In the genomic region with DNA sequence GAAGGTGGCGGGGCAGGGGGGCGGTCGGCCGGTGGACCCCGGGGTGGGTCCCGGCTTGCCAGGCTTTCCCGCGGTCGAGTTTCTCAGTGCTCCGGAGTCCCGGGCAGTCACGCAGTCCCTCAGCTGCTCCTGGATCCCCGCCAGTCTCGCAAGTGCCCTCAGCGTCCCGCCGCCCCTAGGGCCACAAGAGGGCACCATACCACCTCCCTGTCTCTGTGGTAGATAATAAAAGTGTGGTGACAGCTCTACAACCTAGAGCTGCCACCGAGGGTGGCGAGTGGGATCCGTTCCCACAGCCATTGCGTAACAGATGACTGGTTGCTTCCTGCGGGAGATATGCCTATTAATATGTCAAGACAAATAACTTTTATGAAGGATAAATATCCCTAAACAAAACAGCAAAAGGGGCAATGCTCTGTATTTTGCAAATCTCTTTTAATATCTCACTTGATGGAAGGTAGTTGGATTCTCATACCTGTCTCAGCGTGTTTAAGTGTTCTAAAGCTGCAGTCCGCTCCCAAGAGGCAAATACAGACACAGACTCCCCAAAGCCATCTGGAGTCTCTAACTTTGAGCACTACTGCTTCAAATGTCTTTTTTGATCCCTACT, we compare ENCODE assay signal across 8 mouse cellular contexts. TPM values are rescaled to one million over a fixed set of nuclear protein-coding genes. Genes with fewer than 3 reads are reported as not detected.
DNase-seq lines count a peak whose midpoint lies in the region; ATAC-seq and TF ChIP-seq lines count a peak whose summit lies in the region.

No protein-coding gene starts in this region.

- TF ChIP-seq POLR2A in heart, adult 2 months (IDR thresholded peaks at IDR 0.05; ENCODE audit: insufficient read depth, low read depth, low read length) = no peak; the same call in 1 of the 2 replicates
- no peak for TF ChIP-seq POLR2A in kidney, adult 2 months (IDR thresholded peaks at IDR 0.05; ENCODE audit: low read depth, low read length)
- TF ChIP-seq POLR2A in spleen, adult 2 months (IDR thresholded peaks at IDR 0.05; ENCODE audit: low read depth, low read length) = no peak

- peak overlapping the region; percentile 96 for H3K27ac ChIP-seq in embryonic facial prominence, embryonic 13.5 days
- peak overlapping the region; percentile 98 for H3K27ac ChIP-seq in heart, adult 2 months
- H3K27ac ChIP-seq in kidney, adult 2 months (ENCODE audit: insufficient read depth, low read depth, low read length) = peak overlapping the region; percentile 94
- peak overlapping the region; percentile 94 for H3K27ac ChIP-seq in limb, embryonic 11.5 days (replicated peaks; ENCODE audit: low read depth, low read length)
- peak overlapping the region; percentile 96 for H3K27ac ChIP-seq in midbrain, embryonic 13.5 days
- H3K27ac ChIP-seq in spleen, adult 2 months (ENCODE audit: insufficient read depth, low read length) = peak overlapping the region; percentile 98

- TF ChIP-seq CTCF in heart, adult 2 months (IDR thresholded peaks at IDR 0.05) = peak; percentile 86
- peak; percentile 85 for TF ChIP-seq CTCF in kidney, adult 2 months (conservative IDR thresholded peaks at IDR 0.05; ENCODE audit: insufficient read depth, insufficient read length, low read depth, low read length)
- peak; percentile 86; the same call in 1 of the 2 replicates for TF ChIP-seq CTCF in spleen, adult 2 months (IDR thresholded peaks at IDR 0.05; ENCODE audit: extremely low read depth, insufficient read depth, insufficient read length, insufficient replicate concordance)

- no peak; the same call in none of the 2 replicates for ATAC-seq in embryonic facial prominence, embryonic 13.5 days (ENCODE audit: insufficient number of reproducible peaks, insufficient read depth, low FRiP score, low TSS enrichment, low read depth)
- ATAC-seq in limb, embryonic 11.5 days (ENCODE audit: insufficient number of reproducible peaks, low FRiP score, low TSS enrichment, low read depth) = peak; percentile 83
- peak; percentile 95 for ATAC-seq in midbrain, embryonic 13.5 days

- WGBS in embryonic facial prominence, embryonic 13.5 days = 2% methylated on average over 24 of the region's 24 CpGs
- WGBS in heart, adult 2 months = 2% methylated on average over 23 of the region's 24 CpGs
- WGBS in kidney, adult 2 months = under 1% methylated on average over 23 of the region's 24 CpGs
- WGBS in limb, embryonic 11.5 days = 2% methylated on average over 23 of the region's 24 CpGs
- 2% methylated on average over 19 of the region's 24 CpGs for WGBS in midbrain, embryonic 13.5 days
- 1% methylated on average over 16 of the region's 24 CpGs for WGBS in spleen, adult 2 months

- TF ChIP-seq EP300 in heart, adult 2 months (IDR thresholded peaks at IDR 0.05; ENCODE audit: insufficient read depth, low read depth, low read length) = peak; percentile 85

- H3K9ac ChIP-seq in embryonic facial prominence, embryonic 13.5 days = peak overlapping the region; percentile 83
- H3K9ac ChIP-seq in heart, adult 2 months (ENCODE audit: low read depth, low read length) = peak overlapping the region; percentile 95
- peak overlapping the region; percentile 86 for H3K9ac ChIP-seq in limb, embryonic 11.5 days (ENCODE audit: low read length)
- peak overlapping the region; percentile 78 for H3K9ac ChIP-seq in midbrain, embryonic 13.5 days (replicated peaks)

- DNase-seq in 416B (ENCODE audit: low read depth) = peak; percentile 95
- peak; percentile 96 for DNase-seq in adrenal gland, postnatal 14 days
- DNase-seq in heart, adult 2 months = peak; percentile 92
- peak; percentile 95 for DNase-seq in kidney, adult 2 months
- DNase-seq in limb, embryonic 11.5 days (ENCODE audit: low spot score) = peak; percentile 89
- peak; percentile 75 to 86 for DNase-seq in spleen, adult 2 months (ENCODE audit: low read depth in 1 of 2, low spot score in 2 of 2)

- H3K4me1 ChIP-seq in embryonic facial prominence, embryonic 13.5 days = peaks cover 10% of the 10 kb centered on the region
- H3K4me1 ChIP-seq in heart, adult 2 months (ENCODE audit: control insufficient read depth, insufficient read depth, low read length) = no peaks in the 10 kb centered on the region; the same call in 1 of the 2 replicates
- no peaks in the 10 kb centered on the region; the same call in 1 of the 2 replicates for H3K4me1 ChIP-seq in kidney, adult 2 months (ENCODE audit: control insufficient read depth, insufficient read depth, low read length)
- H3K4me1 ChIP-seq in limb, embryonic 11.5 days (ENCODE audit: control insufficient read depth, insufficient read depth, low read length) = no peaks in the 10 kb centered on the region
- peaks cover 18% of the 10 kb centered on the region for H3K4me1 ChIP-seq in midbrain, embryonic 13.5 days (replicated peaks)
- no peaks in the 10 kb centered on the region; the same call in 1 of the 2 replicates for H3K4me1 ChIP-seq in spleen, adult 2 months (ENCODE audit: control insufficient read depth, insufficient read depth, insufficient read length)

- no peaks in the 10 kb centered on the region for H3K79me2 ChIP-seq in heart, adult 2 months (replicated peaks; ENCODE audit: control insufficient read depth, insufficient read depth, low read length)

- peak overlapping the region; percentile 70 for H3K4me3 ChIP-seq in embryonic facial prominence, embryonic 13.5 days
- peak overlapping the region; percentile 78 for H3K4me3 ChIP-seq in heart, adult 2 months
- H3K4me3 ChIP-seq in kidney, adult 2 months (ENCODE audit: insufficient read depth, low read depth, low read length) = peak overlapping the region; percentile 76
- peak overlapping the region; percentile 71 for H3K4me3 ChIP-seq in limb, embryonic 11.5 days (ENCODE audit: low read depth, low read length)
- H3K4me3 ChIP-seq in midbrain, embryonic 13.5 days (replicated peaks) = peak overlapping the region; percentile 70
- H3K4me3 ChIP-seq in spleen, adult 2 months (ENCODE audit: extremely low read depth, insufficient read depth, insufficient read length) = peak overlapping the region; percentile 73

- no peaks in the 10 kb centered on the region for H3K9me3 ChIP-seq in embryonic facial prominence, embryonic 13.5 days
- H3K9me3 ChIP-seq in limb, embryonic 11.5 days (ENCODE audit: control insufficient read depth, low read length) = no peaks in the 10 kb centered on the region
- no peaks in the 10 kb centered on the region for H3K9me3 ChIP-seq in midbrain, embryonic 13.5 days

- H3K4me2 ChIP-seq in embryonic facial prominence, embryonic 13.5 days = peak overlapping the region; percentile 59
- H3K4me2 ChIP-seq in limb, embryonic 11.5 days (ENCODE audit: low read depth, severe bottlenecking) = peak overlapping the region; percentile 54
- H3K4me2 ChIP-seq in midbrain, embryonic 13.5 days (replicated peaks) = peak overlapping the region; percentile 63

- intact Hi-C loops in heart, adult 2 months (cut with DNase I) = loop anchor here (2.0 to 10.0 kb wide), 5 partner anchors 65 to 321 kb away; partner anchors contain the start of genes Entpd7 and Slc25a28

- H3K36me3 ChIP-seq in embryonic facial prominence, embryonic 13.5 days = peaks cover 20% of the 10 kb centered on the region
- H3K36me3 ChIP-seq in heart, adult 2 months (ENCODE audit: control insufficient read depth, insufficient read depth, low read length) = peaks cover 5% of the 10 kb centered on the region; the same call in 1 of the 2 replicates
- H3K36me3 ChIP-seq in kidney, adult 2 months (ENCODE audit: control insufficient read depth, insufficient read depth, low read length) = no peaks in the 10 kb centered on the region; the same call in 1 of the 2 replicates
- peaks cover 2% of the 10 kb centered on the region; the same call in 1 of the 2 replicates for H3K36me3 ChIP-seq in limb, embryonic 11.5 days (ENCODE audit: control insufficient read depth, insufficient read depth, low read length)
- H3K36me3 ChIP-seq in midbrain, embryonic 13.5 days = peaks cover 12% of the 10 kb centered on the region
- H3K36me3 ChIP-seq in spleen, adult 2 months (ENCODE audit: control insufficient read depth, insufficient read depth, low read length) = peaks cover 4% of the 10 kb centered on the region

- no peaks in the 10 kb centered on the region for H3K27me3 ChIP-seq in embryonic facial prominence, embryonic 13.5 days
- no peaks in the 10 kb centered on the region for H3K27me3 ChIP-seq in heart, adult 2 months (ENCODE audit: control insufficient read depth, insufficient read depth, low read length)
- H3K27me3 ChIP-seq in kidney, adult 2 months (replicated peaks; ENCODE audit: control insufficient read depth, insufficient read depth, low read length) = no peaks in the 10 kb centered on the region
- no peaks in the 10 kb centered on the region for H3K27me3 ChIP-seq in limb, embryonic 11.5 days (ENCODE audit: control insufficient read depth, insufficient read depth, low read length)
- no peaks in the 10 kb centered on the region for H3K27me3 ChIP-seq in midbrain, embryonic 13.5 days
- no peaks in the 10 kb centered on the region for H3K27me3 ChIP-seq in spleen, adult 2 months (ENCODE audit: control insufficient read depth, insufficient read depth, low read length)

RNA-seq across cellular contexts. Expression of gene Cox15, which starts 0.5 kb away (rescaled TPM):
- total RNA-seq in adrenal gland, postnatal 14 days (2021) = 31.8 and 32.4 TPM in 2 replicates
- 12.5 and 14.4 TPM in 2 replicates for polyA plus RNA-seq in embryonic facial prominence, embryonic 13.5 days (2015; fragmentation: Nextera tagmentation; extraction: Ambion mirVana)
- 10 to 100 TPM; 25.0 to 27.0 TPM for total RNA-seq in heart, adult 2 months (2021)
- 22.5 and 28.8 TPM in 2 replicates for polyA plus RNA-seq in heart, adult 2 months (2012; rRNA removed)
- 25.5 and 28.4 TPM in 2 replicates for polyA plus RNA-seq in kidney, adult 2 months (2012; rRNA removed)
- 9.3 and 11.0 TPM in 2 replicates for polyA plus RNA-seq in limb, embryonic 11.5 days (2014; fragmentation: Nextera tagmentation; extraction: Ambion mirVana)
- 12.0 and 12.7 TPM in 2 replicates for polyA plus RNA-seq in midbrain, embryonic 13.5 days (2015; fragmentation: Nextera tagmentation; extraction: Ambion mirVana)
- polyA plus RNA-seq in spleen, adult 2 months (2012; rRNA removed) = 7.4 and 8.0 TPM in 2 replicates

RNA-seq across cellular contexts. Expression of gene Cutc, which starts 0.5 kb away (rescaled TPM):
- 14.9 and 18.0 TPM in 2 replicates for total RNA-seq in adrenal gland, postnatal 14 days (2021)
- 12.4 and 13.4 TPM in 2 replicates for polyA plus RNA-seq in embryonic facial prominence, embryonic 13.5 days (2015; fragmentation: Nextera tagmentation; extraction: Ambion mirVana)
- total RNA-seq in heart, adult 2 months (2021) = 10 to 100 TPM; 12.1 to 15.0 TPM
- 8.6 and 14.5 TPM in 2 replicates for polyA plus RNA-seq in heart, adult 2 months (2012; rRNA removed)
- 10.2 and 12.7 TPM in 2 replicates for polyA plus RNA-seq in kidney, adult 2 months (2012; rRNA removed)
- polyA plus RNA-seq in limb, embryonic 11.5 days (2014; fragmentation: Nextera tagmentation; extraction: Ambion mirVana) = 11.6 and 12.3 TPM in 2 replicates
- 8.4 and 9.8 TPM in 2 replicates for polyA plus RNA-seq in midbrain, embryonic 13.5 days (2015; fragmentation: Nextera tagmentation; extraction: Ambion mirVana)
- polyA plus RNA-seq in spleen, adult 2 months (2012; rRNA removed) = 3.4 and 5.2 TPM in 2 replicates

RNA-seq across cellular contexts. Expression of gene Abcc2, which starts 28.7 kb away (rescaled TPM):
- 1.8 and 17.0 TPM in 2 replicates for total RNA-seq in adrenal gland, postnatal 14 days (2021)
- polyA plus RNA-seq in embryonic facial prominence, embryonic 13.5 days (2015; fragmentation: Nextera tagmentation; extraction: Ambion mirVana) = 0.08 and 0.28 TPM in 2 replicates
- not detected for total RNA-seq in heart, adult 2 months (2021)
- 0.06 and 0.15 TPM in 2 replicates for polyA plus RNA-seq in heart, adult 2 months (2012; rRNA removed)
- polyA plus RNA-seq in kidney, adult 2 months (2012; rRNA removed) = 158 and 166 TPM in 2 replicates
- 0.05 and 0.31 TPM in 2 replicates for polyA plus RNA-seq in limb, embryonic 11.5 days (2014; fragmentation: Nextera tagmentation; extraction: Ambion mirVana)
- 0.03 TPM in 2 replicates for polyA plus RNA-seq in midbrain, embryonic 13.5 days (2015; fragmentation: Nextera tagmentation; extraction: Ambion mirVana)
- polyA plus RNA-seq in spleen, adult 2 months (2012; rRNA removed) = 0.14 and 0.21 TPM in 2 replicates

Comparison
In these comparisons a context has a peak if more than half of its experiments do, and no peak if none do; other contexts are left out.
1. RNA of gene Abcc2, which starts 28.7 kb away (polyA plus RNA-seq): 158 to 166 TPM in kidney, adult 2 months; 0.14 to 0.21 TPM in spleen, adult 2 months, 0.08 to 0.28 TPM in embryonic facial prominence, embryonic 13.5 days, 0.06 to 0.15 TPM in heart, adult 2 months, 0.05 to 0.31 TPM in limb, embryonic 11.5 days and 0.03 TPM in midbrain, embryonic 13.5 days; every median in the first group is over 100 times any median in the second.
2. Peak in every context shown above with its lines, with median percentiles within 50 percentile points of each other: DNase-seq, H3K27ac ChIP-seq, H3K4me2 ChIP-seq, H3K4me3 ChIP-seq, H3K9ac ChIP-seq and CTCF ChIP-seq.